Mouse (Mus musculus): ENCODE results near the gene Slc52a3. TPM values are rescaled to one million over a fixed set of nuclear protein-coding genes. Genes with fewer than 3 reads are reported as not detected.

Gene Slc52a3
- polyA plus RNA-seq, 1 experiment = 274 TPM

- no peak overlapping the region for H3K4me3 ChIP-seq (ENCODE audit: low read depth, low read length)
- H3K4me1 ChIP-seq (ENCODE audit: control insufficient read depth, insufficient read depth, insufficient read length, low read length) = peaks cover 3% of the 10 kb centered on the region; the same call in 1 of the 2 replicates
- H3K27ac ChIP-seq (ENCODE audit: insufficient read depth, low read depth, low read length) = peak overlapping the region; percentile 25; the same call in 1 of the 2 replicates
- no peak for TF ChIP-seq CTCF (IDR thresholded peaks at IDR 0.05; ENCODE audit: extremely low read depth, insufficient read length, insufficient replicate concordance, low read depth, low read length)
- no peak for TF ChIP-seq POLR2A (IDR thresholded peaks at IDR 0.05; ENCODE audit: low read depth, low read length)
- H3K27me3 ChIP-seq (ENCODE audit: control insufficient read depth, insufficient read depth, low read length) = no peaks in the 10 kb centered on the region
- no peaks in the 10 kb centered on the region for H3K36me3 ChIP-seq (ENCODE audit: control insufficient read depth, insufficient read depth, low read length)
- 24% methylated on average over 5 of the region's 5 CpGs for WGBS
These were observed 37.0 kb upstream of the Slc52a3 start for GRCm38 (mm10) chr2:151959274-151959673.

GRCm38 (mm10) chr2:151961284-151962196 is 34.8 kb upstream of the Slc52a3 start:
- Histone ChIP-seq H3K27me3 (ENCODE audit: control insufficient read depth, insufficient read depth, low read length) (no peaks in the 10 kb centered on the region), H3K4me1 (ENCODE audit: control insufficient read depth, insufficient read depth, insufficient read length, low read length) (peaks cover 3% of the 10 kb centered on the region; the same call in 1 of the 2 replicates), H3K4me3 (ENCODE audit: low read depth, low read length) (no peak overlapping the region), H3K36me3 (ENCODE audit: control insufficient read depth, insufficient read depth, low read length) (no peaks in the 10 kb centered on the region), H3K27ac (ENCODE audit: insufficient read depth, low read depth, low read length) (no peak overlapping the region)
- WGBS = 72% methylated on average over 9 of the region's 9 CpGs
- TF ChIP-seq POLR2A (IDR thresholded peaks at IDR 0.05; ENCODE audit: low read depth, low read length) (no peak), CTCF (IDR thresholded peaks at IDR 0.05; ENCODE audit: extremely low read depth, insufficient read length, insufficient replicate concordance, low read depth, low read length) (no peak)

GRCm38 (mm10) chr2:151962474-151962873 is 33.8 kb upstream of the Slc52a3 start:
- Histone ChIP-seq H3K27me3 (ENCODE audit: control insufficient read depth, insufficient read depth, low read length) (no peaks in the 10 kb centered on the region), H3K36me3 (ENCODE audit: control insufficient read depth, insufficient read depth, low read length) (no peaks in the 10 kb centered on the region), H3K4me3 (ENCODE audit: low read depth, low read length) (no peak overlapping the region), H3K4me1 (ENCODE audit: control insufficient read depth, insufficient read depth, insufficient read length, low read length) (peaks cover 3% of the 10 kb centered on the region; the same call in 1 of the 2 replicates), H3K27ac (ENCODE audit: insufficient read depth, low read depth, low read length) (no peak overlapping the region)
- 48% methylated on average over 10 of the region's 10 CpGs for WGBS
- TF ChIP-seq POLR2A (IDR thresholded peaks at IDR 0.05; ENCODE audit: low read depth, low read length) = no peak
- no peak for TF ChIP-seq CTCF (IDR thresholded peaks at IDR 0.05; ENCODE audit: extremely low read depth, insufficient read length, insufficient replicate concordance, low read depth, low read length)

- Histone ChIP-seq H3K27ac (ENCODE audit: insufficient read depth, low read depth, low read length) (no peak overlapping the region), H3K4me3 (ENCODE audit: low read depth, low read length) (no peak overlapping the region), H3K27me3 (ENCODE audit: control insufficient read depth, insufficient read depth, low read length) (no peaks in the 10 kb centered on the region), H3K4me1 (ENCODE audit: control insufficient read depth, insufficient read depth, insufficient read length, low read length) (peaks cover 6% of the 10 kb centered on the region), H3K36me3 (ENCODE audit: control insufficient read depth, insufficient read depth, low read length) (peaks cover 1% of the 10 kb centered on the region; the same call in 1 of the 2 replicates)
- no peak for TF ChIP-seq POLR2A (IDR thresholded peaks at IDR 0.05; ENCODE audit: low read depth, low read length)
- TF ChIP-seq CTCF (IDR thresholded peaks at IDR 0.05; ENCODE audit: extremely low read depth, insufficient read length, insufficient replicate concordance, low read depth, low read length) = no peak
- 85% methylated on average over 5 of the region's 5 CpGs for WGBS
These were observed 33.0 kb upstream of the Slc52a3 start for GRCm38 (mm10) chr2:151963319-151963718.

- Histone ChIP-seq H3K36me3 (ENCODE audit: control insufficient read depth, insufficient read depth, low read length) (peaks cover 4% of the 10 kb centered on the region), H3K27ac (ENCODE audit: insufficient read depth, low read depth, low read length) (no peak overlapping the region), H3K4me1 (ENCODE audit: control insufficient read depth, insufficient read depth, insufficient read length, low read length) (peaks cover 6% of the 10 kb centered on the region), H3K4me3 (ENCODE audit: low read depth, low read length) (no peak overlapping the region), H3K27me3 (ENCODE audit: control insufficient read depth, insufficient read depth, low read length) (no peaks in the 10 kb centered on the region)
- 60% methylated on average over 9 of the region's 9 CpGs for WGBS
- TF ChIP-seq POLR2A (IDR thresholded peaks at IDR 0.05; ENCODE audit: low read depth, low read length) = no peak
- TF ChIP-seq CTCF (IDR thresholded peaks at IDR 0.05; ENCODE audit: extremely low read depth, insufficient read length, insufficient replicate concordance, low read depth, low read length) = no peak
These were observed 32.3 kb upstream of the Slc52a3 start for GRCm38 (mm10) chr2:151964052-151964451.

GRCm38 (mm10) chr2:151967176-151967750 is 29.0 kb upstream of the Slc52a3 start:
- Histone ChIP-seq H3K4me3 (ENCODE audit: low read depth, low read length) (no peak overlapping the region), H3K36me3 (ENCODE audit: control insufficient read depth, insufficient read depth, low read length) (peaks cover 16% of the 10 kb centered on the region), H3K27ac (ENCODE audit: insufficient read depth, low read depth, low read length) (no peak overlapping the region), H3K4me1 (ENCODE audit: control insufficient read depth, insufficient read depth, insufficient read length, low read length) (peaks cover 8% of the 10 kb centered on the region), H3K27me3 (ENCODE audit: control insufficient read depth, insufficient read depth, low read length) (no peaks in the 10 kb centered on the region)
- WGBS = 63% methylated on average over 9 of the region's 9 CpGs
- TF ChIP-seq CTCF (IDR thresholded peaks at IDR 0.05; ENCODE audit: extremely low read depth, insufficient read length, insufficient replicate concordance, low read depth, low read length) (no peak), POLR2A (IDR thresholded peaks at IDR 0.05; ENCODE audit: low read depth, low read length) (no peak)

GRCm38 (mm10) chr2:151967792-151968191 is 28.5 kb upstream of the Slc52a3 start:
- Histone ChIP-seq H3K4me1 (ENCODE audit: control insufficient read depth, insufficient read depth, insufficient read length, low read length) (peaks cover 10% of the 10 kb centered on the region), H3K27me3 (ENCODE audit: control insufficient read depth, insufficient read depth, low read length) (no peaks in the 10 kb centered on the region), H3K36me3 (ENCODE audit: control insufficient read depth, insufficient read depth, low read length) (peaks cover 16% of the 10 kb centered on the region), H3K4me3 (ENCODE audit: low read depth, low read length) (no peak overlapping the region), H3K27ac (ENCODE audit: insufficient read depth, low read depth, low read length) (peak overlapping the region; percentile 23; the same call in 1 of the 2 replicates)
- WGBS = 60% methylated on average over 2 of the region's 2 CpGs
- TF ChIP-seq POLR2A (IDR thresholded peaks at IDR 0.05; ENCODE audit: low read depth, low read length) (no peak), CTCF (IDR thresholded peaks at IDR 0.05; ENCODE audit: extremely low read depth, insufficient read length, insufficient replicate concordance, low read depth, low read length) (no peak)
